Mouse (Mus musculus) splenic B cell, adult 2 months (primary cell): Measurements from ENCODE around the gene Samd1.
A peak's percentile ranks its signal among the peaks of the same experiment; 100 is the strongest.

Experiments used
- DNase-seq: peaks from one replicate; pipeline ENCODE4 v3.0.0-alpha.2; 2011; ENCODE audit warnings: low read depth, low spot score
- H3K27me3 ChIP-seq: 2 replicates; pipeline ENCODE4 v1.6.1; 2012; ENCODE audit warnings: mild to moderate bottlenecking, low read length, moderate library complexity, mixed read lengths; ENCODE audit not compliant: control insufficient read depth, poor library complexity, insufficient read depth, severe bottlenecking
- H3K36me3 ChIP-seq: 2 replicates; pipeline ENCODE4 v1.6.1; 2012; ENCODE audit warnings: mild to moderate bottlenecking, low read length, moderate library complexity, mixed read lengths; ENCODE audit not compliant: control insufficient read depth, poor library complexity, insufficient read depth, severe bottlenecking

The Samd1 gene

GRCm38 (mm10) chr8:83997511-83998141 lies at the start of gene Samd1:
Samd1 (plus strand) TSS chr8:83997672.
- no peaks in the 10 kb centered on the region for H3K27me3 ChIP-seq
- peak; percentile 58 for DNase-seq
- H3K36me3 ChIP-seq: no peaks in the 10 kb centered on the region; the same call in 1 of the 2 replicates

- Histone ChIP-seq H3K36me3 (no peaks in the 10 kb centered on the region), H3K27me3 (no peaks in the 10 kb centered on the region)
- no peak for DNase-seq
Observed at GRCm38 (mm10) chr8:83954749-83955105, 42.7 kb upstream of the Samd1 start.

DNA sequence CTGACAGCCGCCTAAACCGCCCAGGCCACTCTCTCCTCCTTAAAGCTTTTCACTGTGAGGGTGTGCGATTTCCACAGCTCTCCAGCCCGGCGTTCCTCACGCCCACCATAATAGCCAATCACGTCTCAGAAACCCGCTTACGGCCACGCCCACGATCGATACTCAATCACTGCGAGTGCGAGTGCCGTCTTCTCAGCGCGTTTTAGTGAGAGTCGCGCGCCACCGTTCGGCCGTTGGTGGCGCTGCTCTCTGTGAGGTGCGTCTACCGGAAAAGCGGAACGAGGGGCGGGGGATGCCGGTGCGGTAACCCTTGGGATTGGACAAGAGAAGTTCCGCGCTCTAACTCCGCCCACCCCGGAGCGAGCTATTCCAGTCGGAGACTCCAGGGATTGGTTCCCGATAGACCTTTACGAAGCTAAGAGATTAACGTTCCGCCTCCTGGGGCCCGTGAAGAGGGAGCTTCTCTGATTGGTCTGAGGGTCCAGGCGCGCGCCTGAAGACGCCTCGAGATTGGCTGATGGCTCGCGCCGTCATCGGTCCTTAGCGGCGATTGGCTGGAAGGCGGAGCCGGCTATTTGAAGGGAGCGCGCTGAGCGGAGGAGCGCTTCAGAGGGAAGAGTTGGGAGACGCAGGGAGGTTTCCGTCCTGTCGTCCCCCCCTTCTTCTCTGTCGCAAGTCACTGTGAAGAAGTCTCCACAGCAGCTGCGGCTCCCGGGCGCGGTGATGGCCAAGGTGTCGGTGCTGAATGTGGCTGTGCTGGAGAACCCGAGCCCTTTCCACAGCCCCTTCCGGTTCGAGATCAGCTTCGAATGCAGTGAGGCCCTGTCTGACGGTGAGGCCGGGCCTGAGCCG lies 42.1 kb upstream of the Samd1 start, which contains the start of the genes Gm10644 and Asf1b:
TSS of gene Gm10644 (minus strand) at position 100 of the 852 bp plus-strand sequence.
TSS of gene Asf1b (plus strand) at position 402 of the 852 bp plus-strand sequence.
- Histone ChIP-seq H3K36me3 (no peaks in the 10 kb centered on the region), H3K27me3 (no peaks in the 10 kb centered on the region)
- DNase-seq: peak; percentile 98

DNA sequence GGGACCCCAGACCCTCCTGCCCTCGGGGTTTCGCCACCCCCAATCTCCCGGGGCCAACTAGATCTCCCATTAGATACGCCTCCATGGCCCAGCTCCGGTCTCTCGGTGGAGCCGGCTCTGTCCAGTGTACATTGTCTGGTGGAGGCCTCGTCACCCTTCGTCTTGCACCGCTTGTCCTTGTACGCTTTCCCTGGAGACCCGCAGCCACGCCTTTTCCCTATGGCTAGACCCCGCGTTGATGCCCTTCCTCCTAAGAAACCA lies 41.6 kb upstream of the Samd1 start:
- no peak for DNase-seq
- Histone ChIP-seq H3K27me3 (no peaks in the 10 kb centered on the region), H3K36me3 (no peaks in the 10 kb centered on the region)

- peak; percentile 63 for DNase-seq
- no peaks in the 10 kb centered on the region for H3K27me3 ChIP-seq
- no peaks in the 10 kb centered on the region for H3K36me3 ChIP-seq
Observed at GRCm38 (mm10) chr8:83956789-83957188, 40.7 kb upstream of the Samd1 start.

DNA sequence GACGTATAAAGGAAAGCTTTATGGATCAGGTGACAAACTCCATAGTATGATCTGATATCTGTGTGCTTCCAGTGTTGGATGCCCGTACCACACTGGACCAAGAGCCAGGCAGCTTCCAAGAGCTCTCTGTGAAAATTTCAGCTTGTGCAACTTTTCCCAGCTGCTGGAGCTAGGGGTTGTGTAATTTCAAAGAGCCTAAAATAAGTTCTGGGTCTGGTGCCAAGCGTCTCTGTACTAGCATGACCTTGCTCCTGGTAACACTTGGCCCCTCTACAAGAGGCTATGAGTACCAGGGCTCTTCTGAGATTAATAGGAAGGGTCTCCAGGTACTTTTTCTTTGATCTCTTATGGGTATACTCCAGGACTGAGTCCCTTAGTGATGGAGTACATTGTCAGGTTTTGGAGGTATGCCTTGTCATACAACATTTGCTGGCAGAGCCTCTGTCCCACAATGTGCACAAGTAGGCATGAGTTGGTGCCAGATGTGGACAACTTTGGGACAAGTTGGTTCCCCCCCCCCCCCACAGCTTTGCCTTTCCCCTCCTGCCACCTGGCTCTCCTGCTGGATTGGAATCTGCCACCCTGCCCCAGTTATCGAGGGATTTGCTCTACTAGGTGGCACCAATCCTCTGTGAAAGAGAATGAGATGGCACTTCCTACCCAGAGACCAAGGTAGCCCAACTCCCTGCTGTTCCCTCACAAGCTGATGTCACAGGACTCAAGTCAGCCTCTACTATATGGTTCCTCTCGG lies 33.3 kb upstream of the Samd1 start:
- DNase-seq: no peak
- Histone ChIP-seq H3K36me3 (no peaks in the 10 kb centered on the region), H3K27me3 (no peaks in the 10 kb centered on the region)

GRCm38 (mm10) chr8:83967701-83968100 lies 29.8 kb upstream of the Samd1 start:
- DNase-seq: no peak
- H3K27me3 ChIP-seq: no peaks in the 10 kb centered on the region
- no peaks in the 10 kb centered on the region for H3K36me3 ChIP-seq

GRCm38 (mm10) chr8:83971121-83971520 lies 26.4 kb upstream of the Samd1 start:
- no peaks in the 10 kb centered on the region for H3K27me3 ChIP-seq
- no peak for DNase-seq
- H3K36me3 ChIP-seq: no peaks in the 10 kb centered on the region

- Histone ChIP-seq H3K36me3 (no peaks in the 10 kb centered on the region), H3K27me3 (no peaks in the 10 kb centered on the region)
- DNase-seq: no peak
Observed at GRCm38 (mm10) chr8:83971661-83972060, 25.8 kb upstream of the Samd1 start.

GRCm38 (mm10) chr8:83972150-83973120 lies 25.0 kb upstream of the Samd1 start, which contains the start of gene Prkaca:
Prkaca (plus strand) TSS chr8:83972993.
- H3K36me3 ChIP-seq: no peaks in the 10 kb centered on the region
- no peaks in the 10 kb centered on the region for H3K27me3 ChIP-seq
- DNase-seq: peak; percentile 98

DNA sequence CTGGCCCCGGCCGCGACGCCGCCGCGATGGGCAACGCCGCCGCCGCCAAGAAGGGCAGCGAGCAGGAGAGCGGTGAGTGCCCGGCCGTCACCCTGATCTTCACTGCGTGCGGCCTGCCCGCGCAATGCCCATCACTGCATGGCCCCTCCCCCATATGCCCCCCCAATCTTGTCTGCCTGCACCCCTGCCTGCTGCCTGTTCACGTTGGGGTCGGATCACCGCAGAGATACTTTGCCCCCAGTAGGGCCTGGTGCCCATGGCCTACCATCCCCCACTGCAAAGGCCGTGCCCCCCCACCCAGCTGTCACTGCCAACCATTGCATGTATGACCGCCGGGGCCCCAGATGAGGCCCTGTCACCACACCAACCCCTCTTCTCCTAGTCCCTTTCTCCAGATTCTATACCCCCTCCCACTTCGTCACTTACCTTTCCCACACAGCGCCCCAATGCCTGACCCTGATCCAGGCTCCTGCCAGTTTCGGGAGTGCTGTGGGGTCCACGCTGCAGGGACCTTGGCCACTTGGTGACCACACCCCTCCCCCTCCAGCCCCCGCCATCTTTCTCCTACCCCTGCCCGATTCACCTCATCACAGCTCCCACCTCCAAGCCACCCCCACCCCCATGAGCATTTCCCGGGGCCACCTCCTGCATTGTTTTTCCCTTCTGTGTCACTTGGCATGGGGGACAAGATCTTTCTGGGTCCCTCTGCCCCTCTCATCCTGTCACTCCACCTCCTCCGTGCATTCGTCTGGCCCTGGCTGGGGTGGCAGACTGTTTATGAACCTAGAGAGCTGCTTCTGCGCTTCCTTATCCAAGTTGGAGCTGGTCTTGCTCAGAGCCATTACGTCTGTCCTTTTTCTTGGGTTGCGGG lies 24.1 kb upstream of the Samd1 start:
- Histone ChIP-seq H3K27me3 (no peaks in the 10 kb centered on the region), H3K36me3 (no peaks in the 10 kb centered on the region)
- DNase-seq: peak; percentile 37

DNA sequence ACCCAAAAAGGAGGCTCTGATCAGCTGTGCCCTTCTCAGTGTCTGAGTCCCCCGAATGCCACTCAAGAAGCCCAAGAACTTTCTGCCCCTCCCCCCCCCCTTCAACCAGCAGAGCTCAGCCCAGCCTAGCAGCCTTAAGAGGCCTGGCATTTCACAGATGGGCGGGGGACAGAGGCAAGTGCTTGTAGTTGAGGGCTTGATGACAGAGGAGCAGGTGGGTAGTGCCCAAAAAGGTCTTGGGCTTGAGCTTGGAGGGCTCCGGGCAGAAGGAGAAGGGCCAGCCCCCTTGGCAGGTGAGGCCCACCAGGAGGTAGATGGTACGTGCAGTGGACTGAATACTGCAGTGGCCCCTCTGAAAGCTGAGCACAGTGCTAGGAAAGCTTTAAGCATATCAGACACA lies 23.0 kb upstream of the Samd1 start:
- Histone ChIP-seq H3K36me3 (no peaks in the 10 kb centered on the region), H3K27me3 (no peaks in the 10 kb centered on the region)
- no peak for DNase-seq

DNA sequence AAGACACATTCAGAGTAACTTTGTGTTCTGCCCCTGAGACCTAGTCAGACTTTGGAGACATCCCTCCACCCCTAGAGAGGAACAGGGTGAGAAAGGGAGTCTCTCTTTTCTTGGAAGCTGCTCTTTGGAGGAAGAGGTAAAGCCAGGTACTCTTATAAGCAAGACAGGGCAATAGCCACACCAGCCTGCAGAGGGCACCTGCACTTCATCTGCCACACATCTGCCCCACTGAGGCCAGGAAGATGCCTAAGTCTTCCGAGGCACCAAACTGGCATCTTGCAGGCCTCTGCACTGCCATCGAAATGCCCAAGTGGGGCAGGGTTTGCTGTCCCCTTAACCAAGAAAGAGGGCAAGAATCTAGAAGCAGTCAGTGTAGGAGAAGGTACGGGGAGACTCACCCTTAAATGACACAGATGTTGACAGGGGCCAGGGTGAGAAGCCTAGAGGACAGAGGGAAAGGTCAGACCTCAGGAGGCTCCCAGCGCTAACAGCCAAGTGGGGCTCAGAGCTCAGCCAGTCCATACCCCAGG lies 21.3 kb upstream of the Samd1 start:
- DNase-seq: peak; percentile 65
- Histone ChIP-seq H3K36me3 (no peaks in the 10 kb centered on the region), H3K27me3 (no peaks in the 10 kb centered on the region)
